Mouse (Mus musculus): ENCODE measurements around the gene Olfr1358. TPM values are rescaled to one million over a fixed set of nuclear protein-coding genes. Genes with fewer than 3 reads are reported as not detected.

The Olfr1358 gene
- polyA plus RNA-seq (2014; fragmentation: Illumina TruSeq; extraction: RNeasy Lipid Tissue Mini Kit (QIAGEN cat#74804); ENCODE audit: insufficient read depth, low read depth, low replicate concordance), result not detected

DNA sequence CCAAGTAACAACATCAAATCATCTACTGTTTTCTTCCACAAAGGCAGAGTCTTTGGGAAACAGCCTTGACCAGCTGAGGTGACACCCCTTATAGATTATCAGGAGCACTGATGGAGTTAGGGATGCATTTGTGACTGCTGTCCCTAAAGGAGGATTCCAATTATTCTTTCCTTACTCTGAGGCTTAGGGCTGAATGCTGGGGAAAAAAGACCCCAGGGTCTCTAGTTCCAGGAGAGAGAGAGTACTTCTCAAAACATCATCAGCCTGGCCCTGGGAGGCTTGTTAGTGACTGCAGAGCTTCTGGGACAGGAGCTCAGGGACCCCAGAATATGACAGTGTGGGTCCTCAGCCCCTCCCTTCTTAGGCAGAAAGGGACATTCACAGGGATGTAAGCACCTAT, at the start of gene Olfr1358:
Gene Olfr1358, plus strand, starts transcription at position 301 of the 400 bp plus-strand sequence.

Other genes with a start within 250 kb of the Olfr1358 start
- 59.9 TPM for gene Agpat3, start 164.9 kb upstream of the Olfr1358 start, polyA plus RNA-seq (2014; fragmentation: Illumina TruSeq; extraction: RNeasy Lipid Tissue Mini Kit (QIAGEN cat#74804); ENCODE audit: insufficient read depth, low read depth, low replicate concordance)
- gene Rrp1, start 104.4 kb upstream of the Olfr1358 start, polyA plus RNA-seq (2014; fragmentation: Illumina TruSeq; extraction: RNeasy Lipid Tissue Mini Kit (QIAGEN cat#74804); ENCODE audit: insufficient read depth, low read depth, low replicate concordance), result 89.4 TPM
- 190 TPM for gene Cstb, start 91.8 kb upstream of the Olfr1358 start, polyA plus RNA-seq (2014; fragmentation: Illumina TruSeq; extraction: RNeasy Lipid Tissue Mini Kit (QIAGEN cat#74804); ENCODE audit: insufficient read depth, low read depth, low replicate concordance)
- 7.3 TPM for gene Pdxk, start 52.5 kb upstream of the Olfr1358 start, polyA plus RNA-seq (2014; fragmentation: Illumina TruSeq; extraction: RNeasy Lipid Tissue Mini Kit (QIAGEN cat#74804); ENCODE audit: insufficient read depth, low read depth, low replicate concordance)
- 19.7 TPM for gene Ilvbl, start 56.9 kb downstream of the Olfr1358 start, polyA plus RNA-seq (2014; fragmentation: Illumina TruSeq; extraction: RNeasy Lipid Tissue Mini Kit (QIAGEN cat#74804); ENCODE audit: insufficient read depth, low read depth, low replicate concordance)
- gene Syde1, start 74.5 kb downstream of the Olfr1358 start, polyA plus RNA-seq (2014; fragmentation: Illumina TruSeq; extraction: RNeasy Lipid Tissue Mini Kit (QIAGEN cat#74804); ENCODE audit: insufficient read depth, low read depth, low replicate concordance), result 24.7 TPM
- not detected for gene Olfr1357, start 100.6 kb downstream of the Olfr1358 start, polyA plus RNA-seq (2014; fragmentation: Illumina TruSeq; extraction: RNeasy Lipid Tissue Mini Kit (QIAGEN cat#74804); ENCODE audit: insufficient read depth, low read depth, low replicate concordance)
- gene Casp14, start 200.9 kb downstream of the Olfr1358 start, polyA plus RNA-seq (2014; fragmentation: Illumina TruSeq; extraction: RNeasy Lipid Tissue Mini Kit (QIAGEN cat#74804); ENCODE audit: insufficient read depth, low read depth, low replicate concordance), result not detected
- gene Ccdc105, start 235.6 kb downstream of the Olfr1358 start, polyA plus RNA-seq (2014; fragmentation: Illumina TruSeq; extraction: RNeasy Lipid Tissue Mini Kit (QIAGEN cat#74804); ENCODE audit: insufficient read depth, low read depth, low replicate concordance), result not detected